In genomic region chr13:41682341-41683119, GRCm38 (mm10) we compare ENCODE assay signal across 22 mouse cellular contexts.
DNase-seq lines count a peak whose midpoint lies in the region; ATAC-seq and TF ChIP-seq lines count a peak whose summit lies in the region.
"Had no signal": no experiment of that assay in that cellular context is flagged by ENCODE, and none has a peak within 500 bp of the region (broad histone marks: within the 10 kb centered on the region; RNA-seq: fewer than 3 reads in every experiment).

No protein-coding gene starts in this region.

- peak; percentile 33 to 43 for DNase-seq in left cerebral cortex, adult 18-20 months (ENCODE audit: low spot score in 2 of 2)
- no peak for DNase-seq in left cerebral cortex, adult 11 months (ENCODE audit: low spot score)
- peak; percentile 2 for DNase-seq in MEL (ENCODE audit: low read depth, low spot score)
- DNase-seq in brain, embryonic 18.5 days (ENCODE audit: low read depth, low spot score), result peak; percentile 55
- peak; percentile 15 for DNase-seq in right cerebral cortex, postnatal 14 days
- DNase-seq in gastrocnemius, postnatal 4 days (ENCODE audit: low spot score in 2 of 2), result no peak
- no peak for DNase-seq in hindbrain, embryonic 14.5 days (ENCODE audit: low spot score)
- DNase-seq in embryo, embryonic 10 days (ENCODE audit: low spot score), result no peak
- DNase-seq: adrenal gland, postnatal 25 days; cerebellum, postnatal 25 days; gastrocnemius, postnatal 14 days; heart, postnatal 10 days; kidney, adult 11 months; lung, postnatal 4 days; thymus, postnatal 36 days had no signal

- H3K9me3 ChIP-seq in MEL (replicated peaks; ENCODE audit: insufficient read depth, low read length), result no peaks in the 10 kb centered on the region
- no peaks in the 10 kb centered on the region for H3K9me3 ChIP-seq in hindbrain, embryonic 14.5 days (ENCODE audit: control insufficient read depth, low read length)
- H3K9me3 ChIP-seq: forebrain, embryonic 15.5 days; heart, embryonic 10.5 days; hindbrain, embryonic 13.5 days; limb, embryonic 15.5 days; midbrain, embryonic 12.5 days had no signal

- H3K4me2 ChIP-seq in hindbrain, embryonic 14.5 days (replicated peaks), result no peak overlapping the region
- H3K4me2 ChIP-seq: forebrain, embryonic 15.5 days; hindbrain, embryonic 13.5 days; limb, embryonic 15.5 days; midbrain, embryonic 12.5 days had no signal

- H3K36me3 ChIP-seq in MEL (ENCODE audit: control insufficient read depth in 1 of 2, insufficient read depth in 2 of 2, low read length in 2 of 2), result no peaks in the 10 kb centered on the region
- no peaks in the 10 kb centered on the region for H3K36me3 ChIP-seq in hindbrain, embryonic 14.5 days (replicated peaks; ENCODE audit: control insufficient read depth, insufficient read depth)
- H3K36me3 ChIP-seq: forebrain, embryonic 15.5 days; heart, embryonic 10.5 days; hindbrain, embryonic 13.5 days; limb, embryonic 15.5 days; midbrain, embryonic 12.5 days had no signal

- no peak overlapping the region for H3K27ac ChIP-seq in MEL (ENCODE audit: control insufficient read depth, low read depth, low read length)
- no peak overlapping the region for H3K27ac ChIP-seq in hindbrain, embryonic 14.5 days
- H3K27ac ChIP-seq: forebrain, embryonic 15.5 days; heart, embryonic 10.5 days; hindbrain, embryonic 13.5 days; kidney, postnatal 0 days; layer of hippocampus, adult 2 months; limb, embryonic 15.5 days; midbrain, embryonic 12.5 days had no signal

- TF ChIP-seq CTCF in MEL (IDR thresholded peaks at IDR 0.05 in 2 of 3, conservative IDR thresholded peaks at IDR 0.05 in 1 of 3; ENCODE audit: control insufficient read depth in 1 of 3, insufficient read depth in 1 of 3, low read depth in 2 of 3, low read length in 3 of 3, poor library complexity in 1 of 3, severe bottlenecking in 1 of 3), result no peak

- H3K27me3 ChIP-seq in MEL (ENCODE audit: control insufficient read depth in 1 of 2, insufficient read depth in 2 of 2, low read length in 2 of 2), result no peaks in the 10 kb centered on the region
- H3K27me3 ChIP-seq in hindbrain, embryonic 14.5 days (ENCODE audit: control insufficient read depth, insufficient read depth, low read length), result no peaks in the 10 kb centered on the region
- H3K27me3 ChIP-seq: forebrain, embryonic 15.5 days; hindbrain, embryonic 13.5 days; limb, embryonic 15.5 days; midbrain, embryonic 12.5 days had no signal

- no peak for TF ChIP-seq POLR2A in MEL (IDR thresholded peaks at IDR 0.05; ENCODE audit: control insufficient read depth in 1 of 2, insufficient read depth in 1 of 2, low read depth in 1 of 2, low read length in 2 of 2, poor library complexity in 1 of 2)

- H3K4me3 ChIP-seq in MEL (ENCODE audit: control insufficient read depth in 1 of 2, insufficient read depth in 1 of 2, low read depth in 2 of 2, low read length in 2 of 2), result no peak overlapping the region
- no peak overlapping the region for H3K4me3 ChIP-seq in hindbrain, embryonic 14.5 days (replicated peaks; ENCODE audit: low read length)
- H3K4me3 ChIP-seq: forebrain, embryonic 15.5 days; heart, embryonic 10.5 days; hindbrain, embryonic 13.5 days; layer of hippocampus, adult 2 months; limb, embryonic 15.5 days; midbrain, embryonic 12.5 days had no signal

- no peak overlapping the region for H3K9ac ChIP-seq in MEL (ENCODE audit: control insufficient read depth, low read depth, low read length, poor library complexity, severe bottlenecking)
- H3K9ac ChIP-seq in hindbrain, embryonic 14.5 days, result no peak overlapping the region
- H3K9ac ChIP-seq: forebrain, embryonic 15.5 days; hindbrain, embryonic 13.5 days; limb, embryonic 15.5 days; midbrain, embryonic 12.5 days had no signal

- H3K4me1 ChIP-seq in MEL (ENCODE audit: control insufficient read depth in 1 of 2, insufficient read depth in 2 of 2, low read length in 2 of 2), result no peaks in the 10 kb centered on the region
- no peaks in the 10 kb centered on the region for H3K4me1 ChIP-seq in hindbrain, embryonic 14.5 days (replicated peaks; ENCODE audit: control insufficient read depth, insufficient read depth, low read length)
- H3K4me1 ChIP-seq: forebrain, embryonic 15.5 days; hindbrain, embryonic 13.5 days; midbrain, embryonic 12.5 days had no signal

- no peak for TF ChIP-seq EP300 in MEL (IDR thresholded peaks at IDR 0.05; ENCODE audit: low read depth in 1 of 2, low read length in 2 of 2)

- ATAC-seq in hindbrain, embryonic 14.5 days (ENCODE audit: low FRiP score), result no peak
- ATAC-seq: forebrain, embryonic 15.5 days had no signal

- no peaks in the 10 kb centered on the region for H3K79me2 ChIP-seq in MEL (ENCODE audit: control insufficient read depth, insufficient read depth, low read length, poor library complexity)

- WGBS in hindbrain, embryonic 14.5 days, result 92% methylated on average over 12 of the region's 12 CpGs

- TF ChIP-seq RAD21 in MEL (IDR thresholded peaks at IDR 0.05; ENCODE audit: low read depth, low read length), result no peak

TF ChIP-seq in MEL, 35 proteins besides CTCF, POLR2A, EP300 and RAD21:
- no peak for TF ChIP-seq MYC (IDR thresholded peaks at IDR 0.05; ENCODE audit: low read depth, low read length)
- no peak for TF ChIP-seq MAFK (IDR thresholded peaks at IDR 0.05; ENCODE audit: borderline replicate concordance, low read depth, low read length)
- no peak for TF ChIP-seq NELFE (IDR thresholded peaks at IDR 0.05; ENCODE audit: low read depth, low read length)
- no peak for TF ChIP-seq GABPA (IDR thresholded peaks at IDR 0.05; ENCODE audit: low read depth, low read length)
- no peak for TF ChIP-seq CHD1 (IDR thresholded peaks at IDR 0.05; ENCODE audit: low read depth, low read length)
- no peak for TF ChIP-seq MEF2A (IDR thresholded peaks at IDR 0.05; ENCODE audit: extremely low read depth, insufficient replicate concordance, low read depth, low read length, poor library complexity, severe bottlenecking)
- TF ChIP-seq RCOR1 (IDR thresholded peaks at IDR 0.05; ENCODE audit: low read depth, low read length), result no peak
- TF ChIP-seq CHD2 (IDR thresholded peaks at IDR 0.05; ENCODE audit: low read length), result no peak
- TF ChIP-seq JUND (IDR thresholded peaks at IDR 0.05; ENCODE audit: low read depth, low read length), result no peak
- TF ChIP-seq SMC3 (IDR thresholded peaks at IDR 0.05; ENCODE audit: low read depth, low read length), result no peak
- no peak for TF ChIP-seq ZC3H11A (IDR thresholded peaks at IDR 0.05; ENCODE audit: low read depth, low read length)
- no peak for TF ChIP-seq MAX (IDR thresholded peaks at IDR 0.05; ENCODE audit: low read length)
- TF ChIP-seq MXI1 (IDR thresholded peaks at IDR 0.05; ENCODE audit: low read depth, low read length), result no peak
- no peak for TF ChIP-seq MYB (IDR thresholded peaks at IDR 0.05; ENCODE audit: low read depth, low read length)
- TF ChIP-seq KAT2A (conservative IDR thresholded peaks at IDR 0.05; ENCODE audit: low read depth, low read length), result no peak
- no peak for TF ChIP-seq TAL1 (IDR thresholded peaks at IDR 0.05; ENCODE audit: low read length)
- TF ChIP-seq ELF1 (IDR thresholded peaks at IDR 0.05; ENCODE audit: low read depth, low read length), result no peak
- TF ChIP-seq ZKSCAN1 (IDR thresholded peaks at IDR 0.05; ENCODE audit: low read depth, low read length), result no peak
- TF ChIP-seq UBTF (IDR thresholded peaks at IDR 0.05; ENCODE audit: borderline replicate concordance, insufficient read depth, low read depth, low read length), result no peak

Comparison
In these comparisons a context has a peak if more than half of its experiments do, and no peak if none do; other contexts are left out.
1. DNase-seq: peak in left cerebral cortex, adult 18-20 months (2 of 2), MEL (single experiment), brain, embryonic 18.5 days (single experiment) and right cerebral cortex, postnatal 14 days (single experiment); none in left cerebral cortex, adult 11 months (single experiment), gastrocnemius, postnatal 4 days (0 of 2), hindbrain, embryonic 14.5 days (single experiment) and embryo, embryonic 10 days (single experiment).